32 mouse cellular contexts compared by ENCODE assay signal in genomic region chr1:82353755-82354154, GRCm38 (mm10).
"Had no signal": no experiment of that assay in that cellular context is flagged by ENCODE, and none has a peak within 500 bp of the region (broad histone marks: within the 10 kb centered on the region; RNA-seq: fewer than 3 reads in every experiment).

No protein-coding gene starts in this region.

- ATAC-seq: hindbrain, embryonic 16.5 days; hindbrain, postnatal 0 days; inflammation-experienced regulatory T-cells, adult 6 months; intestine, embryonic 15.5 days; intestine, embryonic 16.5 days; intestine, postnatal 0 days had no signal

- DNase-seq: heart, postnatal 10 days; heart, postnatal 14 days; heart, postnatal 36 days; heart, postnatal 4 days; kidney, adult 18-20 months; kidney, adult 2 months; kidney, adult 8-10 months; kidney, adult 9 months; kidney, postnatal 10 days; kidney, postnatal 14 days; kidney, postnatal 25 days; kidney, postnatal 36 days; kidney, postnatal 4 days; layer of hippocampus, adult 9-11 months; layer of hippocampus, postnatal 36 days had no signal

- H3K36me3 ChIP-seq: heart, embryonic 13.5 days; heart, embryonic 15.5 days; hindbrain, embryonic 10.5 days; hindbrain, embryonic 12.5 days; hindbrain, embryonic 13.5 days; hindbrain, embryonic 15.5 days; intestine, embryonic 15.5 days; kidney, embryonic 15.5 days had no signal

- H3K4me2 ChIP-seq: heart, embryonic 13.5 days; heart, embryonic 15.5 days; hindbrain, embryonic 12.5 days; hindbrain, embryonic 13.5 days; hindbrain, embryonic 14.5 days; hindbrain, embryonic 15.5 days; intestine, embryonic 15.5 days; kidney, embryonic 15.5 days had no signal

- H3K27ac ChIP-seq: heart, embryonic 13.5 days; heart, embryonic 15.5 days; hindbrain, embryonic 10.5 days; hindbrain, embryonic 12.5 days; hindbrain, embryonic 13.5 days; hindbrain, embryonic 15.5 days; hindbrain, postnatal 0 days; intestine, embryonic 15.5 days; kidney, embryonic 15.5 days; kidney, postnatal 0 days; layer of hippocampus, adult 2 months; left cerebral cortex, adult 2 months had no signal

- H3K27me3 ChIP-seq: heart, embryonic 15.5 days; hindbrain, embryonic 12.5 days; hindbrain, embryonic 13.5 days; hindbrain, embryonic 15.5 days; intestine, embryonic 15.5 days; kidney, embryonic 15.5 days had no signal

- H3K4me3 ChIP-seq: heart, embryonic 13.5 days; heart, embryonic 15.5 days; hindbrain, embryonic 10.5 days; hindbrain, embryonic 12.5 days; hindbrain, embryonic 13.5 days; hindbrain, embryonic 15.5 days; intestine, embryonic 15.5 days; kidney, embryonic 15.5 days; layer of hippocampus, adult 2 months; left cerebral cortex, adult 2 months had no signal

- H3K4me1 ChIP-seq: intestine, embryonic 15.5 days; kidney, embryonic 15.5 days had no signal

- H3K9ac ChIP-seq: heart, embryonic 13.5 days; heart, embryonic 15.5 days; hindbrain, embryonic 12.5 days; hindbrain, embryonic 13.5 days; hindbrain, embryonic 14.5 days; hindbrain, embryonic 15.5 days; intestine, embryonic 15.5 days; kidney, embryonic 15.5 days had no signal

- H3K9me3 ChIP-seq: heart, embryonic 13.5 days; heart, embryonic 15.5 days; hindbrain, embryonic 10.5 days; hindbrain, embryonic 12.5 days; hindbrain, embryonic 13.5 days; hindbrain, embryonic 15.5 days; intestine, embryonic 15.5 days; kidney, embryonic 15.5 days had no signal
